Mouse (Mus musculus) stomach, postnatal 0 days (tissue): ENCODE results near the gene Epb41l1.

ENCODE experiments used
- CTCF ChIP-seq: IDR thresholded peaks from 2 replicates; pipeline ENCODE4 v1.5.1; 2016; ENCODE audit warnings: antibody characterized with exemption, low read depth, mild to moderate bottlenecking, moderate library complexity
- EP300 ChIP-seq: optimal IDR thresholded peaks from 2 replicates; pipeline ENCODE3; 2016; ENCODE audit warnings: antibody characterized with exemption

- no peak for TF ChIP-seq CTCF
- no peak for TF ChIP-seq EP300
Measured at GRCm38 (mm10) chr2:156490176-156490575, 69.5 kb downstream of the Epb41l1 start.
